Mouse (Mus musculus) layer of hippocampus, adult 2 months (tissue): ENCODE data around the gene Col24a1. TPM values are rescaled to one million over a fixed set of nuclear protein-coding genes. Genes with fewer than 3 reads are reported as not detected.

Source experiments
- DNase-seq, 2 experiments: peaks; one replicate each; pipeline ENCODE4 v3.0.0; 2022; ENCODE audit warnings: low spot score in 2 of 2
- H3K27ac ChIP-seq: fragments of 200-600 bp; 2 replicates; pipeline ENCODE4 v1.8.1; 2022
- H3K4me3 ChIP-seq: fragments of 200-600 bp; 2 replicates; pipeline ENCODE4 v1.8.1; 2022; ENCODE audit warnings: mild to moderate bottlenecking
- CTCF ChIP-seq: fragments of 200-600 bp; conservative IDR thresholded peaks from 2 replicates; pipeline ENCODE4 v1.8.1; 2022; ENCODE audit warnings: antibody characterized with exemption, mild to moderate bottlenecking, moderate library complexity
- total RNA-seq, 2 experiments: library from RNA; stranded (reverse); gene quantifications; 2 replicates each; pipeline ENCODE4 v1.2.3; 2021

Col24a1 gene
- total RNA-seq, 2 experiments from 2014 or later, result 0.15 to 0.26 TPM

- Histone ChIP-seq H3K27ac (no peak overlapping the region), H3K4me3 (no peak overlapping the region; the same call in 1 of the 2 replicates)
- no peak for TF ChIP-seq CTCF
- no peak for DNase-seq
Measured at GRCm38 (mm10) chr3:145575340-145575739, 283.1 kb downstream of the Col24a1 start.

- peak; percentile 93 for DNase-seq
- TF ChIP-seq CTCF, result peak; percentile 16; the same call in 1 of the 2 replicates
- H3K27ac ChIP-seq, result peak within 1 kb of the TSS; percentile 69
- peak within 1 kb of the TSS; percentile 76 for H3K4me3 ChIP-seq
Measured at GRCm38 (mm10) chr3:145575743-145576481, 283.6 kb downstream of the Col24a1 start, which contains the start of gene Znhit6. TSS of gene Znhit6 (plus strand) at chr3:145576205.

GRCm38 (mm10) chr3:145576482-145576822, 284.2 kb downstream of the Col24a1 start:
- DNase-seq, result peak in 1 of 2 experiments; percentile 12
- TF ChIP-seq CTCF, result no peak
- Histone ChIP-seq H3K27ac (peak overlapping the region; percentile 69), H3K4me3 (peak overlapping the region; percentile 76)

GRCm38 (mm10) chr3:145576876-145577275, 284.6 kb downstream of the Col24a1 start:
- TF ChIP-seq CTCF, result no peak
- DNase-seq, result no peak
- H3K27ac ChIP-seq, result peak overlapping the region; percentile 69; the same call in 1 of the 2 replicates
- H3K4me3 ChIP-seq, result peak overlapping the region; percentile 76

GRCm38 (mm10) chr3:145583043-145583442, 290.8 kb downstream of the Col24a1 start:
- Histone ChIP-seq H3K27ac (no peak overlapping the region), H3K4me3 (no peak overlapping the region)
- TF ChIP-seq CTCF, result no peak
- no peak for DNase-seq

- no peak overlapping the region for H3K27ac ChIP-seq
- no peak for DNase-seq
- H3K4me3 ChIP-seq, result no peak overlapping the region
- TF ChIP-seq CTCF, result peak; percentile 82
Measured at GRCm38 (mm10) chr3:145583522-145584200, 291.4 kb downstream of the Col24a1 start.

DNA sequence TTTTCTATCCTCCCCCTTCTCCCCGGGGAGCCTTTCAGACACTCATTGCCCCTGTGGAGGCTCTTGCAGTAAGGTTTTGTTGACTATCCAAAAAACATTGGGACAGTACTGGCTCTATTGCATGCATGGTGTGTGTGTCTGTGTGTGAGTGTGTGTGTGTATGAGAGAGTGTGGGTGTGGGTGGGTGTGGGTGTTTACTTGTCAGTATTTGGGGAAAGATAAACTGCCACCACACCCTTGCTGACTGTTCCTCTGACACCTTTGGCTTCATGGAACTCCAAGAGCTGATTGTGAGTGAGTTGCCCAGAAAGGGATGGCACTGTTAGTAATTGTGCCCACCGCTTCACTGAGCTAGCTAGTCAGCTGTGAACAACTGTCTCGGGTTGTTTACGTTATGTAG, 298.3 kb downstream of the Col24a1 start:
- no peak for DNase-seq
- TF ChIP-seq CTCF, result no peak
- no peak overlapping the region for H3K27ac ChIP-seq
- H3K4me3 ChIP-seq, result no peak overlapping the region

- DNase-seq, result no peak
- H3K4me3 ChIP-seq, result no peak overlapping the region
- TF ChIP-seq CTCF, result no peak
- H3K27ac ChIP-seq, result no peak overlapping the region
Measured at GRCm38 (mm10) chr3:145591841-145592542, 299.7 kb downstream of the Col24a1 start.

- no peak for DNase-seq
- TF ChIP-seq CTCF, result no peak
- no peak overlapping the region for H3K27ac ChIP-seq
- no peak overlapping the region for H3K4me3 ChIP-seq
Measured at GRCm38 (mm10) chr3:145595354-145595753, 303.1 kb downstream of the Col24a1 start.

GRCm38 (mm10) chr3:145599059-145599458, 306.8 kb downstream of the Col24a1 start:
- Histone ChIP-seq H3K27ac (no peak overlapping the region), H3K4me3 (no peak overlapping the region)
- DNase-seq, result no peak
- TF ChIP-seq CTCF, result 0 out of 2 replicates have a peak, but pooled peaks have one; percentile 30

- Histone ChIP-seq H3K4me3 (no peak overlapping the region), H3K27ac (no peak overlapping the region)
- no peak for DNase-seq
- no peak for TF ChIP-seq CTCF
Measured at GRCm38 (mm10) chr3:145600801-145601200, 308.5 kb downstream of the Col24a1 start.

GRCm38 (mm10) chr3:145601345-145601744, 309.1 kb downstream of the Col24a1 start:
- Histone ChIP-seq H3K27ac (no peak overlapping the region), H3K4me3 (no peak overlapping the region)
- no peak for DNase-seq
- no peak for TF ChIP-seq CTCF

Other genes starting within 250 kb of the Col24a1 start
- not detected for gene Clca2, start 193.0 kb upstream of the Col24a1 start, total RNA-seq
- gene Odf2l, start 173.9 kb upstream of the Col24a1 start, total RNA-seq, result 10 to 100 TPM; 18.0 to 25.9 TPM